Mouse (Mus musculus) lung, adult 2 months (tissue): Measurements from ENCODE around the gene Onecut1. TPM values are rescaled to one million over a fixed set of nuclear protein-coding genes. Genes with fewer than 3 reads are reported as not detected.

Experiments
- DNase-seq: peaks from one replicate; pipeline ENCODE4 v3.0.0; 2022
- H3K4me1 ChIP-seq: fragments of 200-500 bp; 2 replicates; pipeline ENCODE4 v1.6.1; 2011; ENCODE audit warnings: low read length; ENCODE audit not compliant: control insufficient read depth, insufficient read depth
- H3K4me3 ChIP-seq: fragments of 200-500 bp; replicated peaks from 2 replicates; pipeline ENCODE3; 2011; ENCODE audit warnings: low read depth, mild to moderate bottlenecking, control low read depth, low read length; ENCODE audit errors: extremely low read depth
- CTCF ChIP-seq: fragments of 200-500 bp; IDR thresholded peaks from 2 replicates; pipeline ENCODE4 v1.5.1; 2011; ENCODE audit warnings: mild to moderate bottlenecking, low read length, control low read depth; ENCODE audit not compliant: insufficient read depth
- POLR2A ChIP-seq: fragments of 200-500 bp; IDR thresholded peaks from 2 replicates; pipeline ENCODE4 v1.6.1; 2011; ENCODE audit warnings: low read depth, mild to moderate bottlenecking, control low read depth, low read length, borderline replicate concordance; ENCODE audit errors: extremely low read depth
- WGBS: fragments of 180-500 bp; shearing (Covaris S2); methylation state at CpG from one replicate; pipeline ENCODE4 v1.1.7; 2018; 5-methylcytosine and 5-hydroxymethylcytosine counted together
- polyA plus RNA-seq: library from polyadenylated mRNA; depleted of rRNA; stranded (reverse); fragments of >200 nt; gene quantifications from 2 replicates; pipeline ENCODE4 v1.2.3, GENCODE M21; 2012

Gene Onecut1
- polyA plus RNA-seq, 1 experiment = not detected

GRCm38 (mm10) chr9:74849979-74850780 lies 11.5 kb upstream of the Onecut1 start:
- TF ChIP-seq POLR2A = no peak
- Histone ChIP-seq H3K4me3 (no peak overlapping the region), H3K4me1 (peaks cover 6% of the 10 kb centered on the region; the same call in 1 of the 2 replicates)
- DNase-seq = no peak
- 8% methylated on average over 12 of the region's 12 CpGs for WGBS

- 9% methylated on average over 5 of the region's 5 CpGs for WGBS
- H3K4me1 ChIP-seq = peaks cover 6% of the 10 kb centered on the region; the same call in 1 of the 2 replicates
- no peak for DNase-seq
- H3K4me3 ChIP-seq = no peak overlapping the region
- no peak for TF ChIP-seq POLR2A
- no peak for TF ChIP-seq CTCF
These were observed 11.0 kb upstream of the Onecut1 start for GRCm38 (mm10) chr9:74850781-74851145.

- no peak for TF ChIP-seq CTCF
- no peak for TF ChIP-seq POLR2A
- H3K4me1 ChIP-seq = peaks cover 6% of the 10 kb centered on the region; the same call in 1 of the 2 replicates
- 5% methylated on average over 5 of the region's 5 CpGs for WGBS
- no peak overlapping the region for H3K4me3 ChIP-seq
- DNase-seq = no peak
These were observed 10.1 kb upstream of the Onecut1 start for GRCm38 (mm10) chr9:74851601-74852000.

- no peak for TF ChIP-seq POLR2A
- no peak for TF ChIP-seq CTCF
- Histone ChIP-seq H3K4me1 (peaks cover 6% of the 10 kb centered on the region; the same call in 1 of the 2 replicates), H3K4me3 (no peak overlapping the region)
- WGBS = under 1% methylated on average over 4 of the region's 4 CpGs
- DNase-seq = no peak
These were observed 9.4 kb upstream of the Onecut1 start for GRCm38 (mm10) chr9:74852361-74852760.

- no peak for DNase-seq
- TF ChIP-seq CTCF (no peak), POLR2A (no peak)
- peaks cover 4% of the 10 kb centered on the region; the same call in 1 of the 2 replicates for H3K4me1 ChIP-seq
These were observed 8.3 kb upstream of the Onecut1 start for GRCm38 (mm10) chr9:74853191-74854072.

GRCm38 (mm10) chr9:74854073-74854591 lies 7.6 kb upstream of the Onecut1 start:
- TF ChIP-seq POLR2A (no peak), CTCF (no peak)
- WGBS = 3% methylated on average over 25 of the region's 25 CpGs
- H3K4me1 ChIP-seq = peaks cover 2% of the 10 kb centered on the region; the same call in 1 of the 2 replicates
- H3K4me3 ChIP-seq = no peak overlapping the region
- no peak for DNase-seq

More at GRCm38 (mm10) chr9:74853191-74854072, 8.3 kb upstream of the Onecut1 start:
- 3% methylated on average over 28 of the region's 28 CpGs for WGBS
- H3K4me3 ChIP-seq = no peak overlapping the region

GRCm38 (mm10) chr9:74855446-74855845 lies 6.3 kb upstream of the Onecut1 start:
- 11% methylated on average over 4 of the region's 4 CpGs for WGBS
- Histone ChIP-seq H3K4me1 (no peaks in the 10 kb centered on the region), H3K4me3 (no peak overlapping the region)
- TF ChIP-seq CTCF (no peak), POLR2A (no peak)
- no peak for DNase-seq

GRCm38 (mm10) chr9:74856578-74857507 lies 4.9 kb upstream of the Onecut1 start:
- WGBS = 2% methylated on average over 28 of the region's 28 CpGs
- no peak for DNase-seq
- TF ChIP-seq POLR2A (no peak), CTCF (no peak)
- no peak overlapping the region for H3K4me3 ChIP-seq
- no peaks in the 10 kb centered on the region for H3K4me1 ChIP-seq
